Mouse (Mus musculus): ENCODE results near the gene Irgc1.
"Not testable (repeated sequence)": the region's sequence is repeated elsewhere in the genome, so short reads cannot be mapped to it uniquely, and the experiment has no call there.

Gene Irgc1

GRCm38 (mm10) chr7:24451855-24452311 is at the start of gene Irgc1:
Gene Irgc1 (minus strand): TSS chr7:24452297.
- in situ Hi-C loops (cut with MboI, MseI), result no loop called here

GRCm38 (mm10) chr7:24501492-24501891 is 49.4 kb upstream of the Irgc1 start:
- in situ Hi-C loops (cut with MboI, MseI), result no loop called here

DNA sequence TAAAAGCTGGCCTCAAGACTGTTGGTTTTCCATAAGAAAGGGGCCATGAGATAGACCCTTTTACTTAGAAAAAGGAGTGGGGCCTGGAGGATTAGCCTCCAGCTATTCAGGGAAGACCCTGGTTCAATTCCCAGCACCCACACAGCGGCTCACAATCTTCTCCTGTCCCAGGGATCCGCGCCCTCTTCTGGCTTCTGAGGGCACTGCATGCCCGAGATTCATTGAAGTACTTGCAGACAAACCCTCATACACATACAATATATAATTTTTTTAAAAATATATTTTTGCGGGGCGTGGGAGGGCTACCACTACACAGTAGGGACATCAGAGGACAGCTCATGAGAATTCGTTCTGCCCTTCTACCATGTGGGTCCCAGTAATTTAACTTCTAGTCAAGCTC is 48.8 kb upstream of the Irgc1 start:
- in situ Hi-C loops (cut with MboI, MseI), result no loop called here

DNA sequence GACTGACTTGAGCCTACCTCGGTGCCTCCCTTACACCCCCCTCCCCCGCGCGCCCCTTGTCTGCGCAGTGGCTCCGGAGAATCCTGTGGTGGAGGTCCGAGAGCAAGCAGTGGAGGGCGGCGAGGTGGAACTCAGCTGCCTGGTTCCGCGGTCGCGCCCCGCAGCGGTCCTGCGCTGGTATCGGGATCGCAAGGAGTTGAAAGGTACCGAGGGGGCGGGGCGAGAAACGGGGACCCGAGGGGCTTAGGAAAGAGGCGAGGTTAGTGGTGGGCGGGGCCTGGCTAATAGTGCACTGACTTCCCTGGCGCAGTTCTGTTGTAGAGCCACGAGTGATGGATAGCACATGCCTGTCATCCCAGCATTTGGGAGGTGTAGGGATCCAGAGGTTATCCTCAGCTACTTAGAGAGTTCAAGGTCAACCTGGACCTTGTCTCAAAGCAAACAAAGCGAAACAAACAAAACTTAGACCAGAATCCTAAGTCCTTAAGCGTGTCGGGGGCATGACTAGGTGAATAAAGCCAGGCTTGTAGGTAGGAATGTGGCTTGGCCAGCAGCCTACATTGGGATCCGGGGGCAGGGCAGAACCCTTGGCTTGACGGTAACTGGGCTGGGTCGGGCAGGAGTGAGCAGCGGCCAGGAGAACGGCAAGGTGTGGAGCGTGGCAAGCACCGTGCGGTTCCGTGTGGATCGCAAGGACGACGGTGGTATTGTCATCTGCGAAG is 47.9 kb upstream of the Irgc1 start:
- in situ Hi-C loops (cut with MboI, MseI), result no loop called here

- in situ Hi-C loops (cut with MboI, MseI), result no loop called here
These were observed 36.2 kb upstream of the Irgc1 start for GRCm38 (mm10) chr7:24488303-24488702.

DNA sequence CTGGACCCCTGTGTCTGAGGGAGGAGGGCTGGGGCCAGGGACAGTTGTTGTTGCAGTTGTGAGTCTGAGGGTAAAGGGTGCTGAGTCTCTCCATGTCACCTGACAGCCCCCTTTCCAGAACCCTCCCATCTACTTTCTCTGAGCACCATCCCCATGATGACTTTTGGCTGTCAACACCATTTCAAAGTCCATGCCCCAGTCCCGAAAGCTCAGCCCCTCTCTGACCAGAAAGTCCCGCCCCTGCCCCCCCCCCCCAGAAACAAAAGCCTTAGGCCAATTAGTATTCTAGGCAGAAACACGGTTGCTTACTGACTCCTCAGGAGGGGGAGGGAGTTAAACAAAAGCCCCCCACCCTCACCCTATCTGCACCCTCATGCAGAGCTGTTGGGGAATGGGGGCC is 35.3 kb upstream of the Irgc1 start:
- in situ Hi-C loops (cut with MboI, MseI), result no loop called here

GRCm38 (mm10) chr7:24486654-24487130 is 34.6 kb upstream of the Irgc1 start:
- in situ Hi-C loops (cut with MboI, MseI), result no loop called here

- in situ Hi-C loops (cut with MboI, MseI), result no loop called here
These were observed 33.4 kb upstream of the Irgc1 start for GRCm38 (mm10) chr7:24485481-24485880.

- in situ Hi-C loops (cut with MboI, MseI), result not testable (repeated sequence)
These were observed 31.2 kb upstream of the Irgc1 start for GRCm38 (mm10) chr7:24483291-24483690.

- in situ Hi-C loops (cut with MboI, MseI), result no loop called here
These were observed 30.3 kb upstream of the Irgc1 start for GRCm38 (mm10) chr7:24482208-24483020.

DNA sequence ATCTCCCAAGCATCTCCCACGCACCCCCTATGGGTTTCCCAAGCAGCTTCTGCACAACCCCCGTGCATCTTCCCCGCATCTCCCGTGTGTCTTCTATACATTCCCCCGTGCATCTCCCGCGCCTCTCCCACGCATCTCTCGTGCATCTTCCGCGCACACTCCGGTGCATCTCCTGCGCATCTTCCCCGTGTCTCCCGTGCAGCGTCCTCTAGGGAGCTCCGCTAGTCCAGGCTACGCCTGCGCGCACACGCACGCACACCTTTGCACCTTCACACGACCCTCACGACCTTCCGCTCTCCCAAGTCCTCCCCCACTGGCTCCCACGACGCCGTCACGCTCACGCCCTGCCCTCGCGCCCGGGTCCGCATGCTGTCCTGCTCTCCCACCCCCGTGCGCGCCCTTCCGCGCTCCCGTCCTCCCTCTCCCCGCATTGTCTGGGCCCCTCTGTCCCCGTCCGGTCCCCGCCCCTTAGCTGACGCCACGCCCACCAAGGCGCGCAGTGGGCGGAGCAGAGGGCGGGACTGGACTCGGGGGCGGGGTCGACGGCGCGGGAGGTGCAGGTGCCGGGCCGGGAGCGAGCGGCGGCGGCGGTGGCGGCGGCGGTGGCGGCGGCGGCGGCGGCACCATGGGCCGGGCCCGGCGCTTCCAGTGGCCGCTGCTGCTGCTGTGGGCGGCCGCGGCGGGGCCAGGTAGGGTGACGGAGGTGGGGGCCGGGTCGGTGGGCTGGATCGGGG is 29.5 kb upstream of the Irgc1 start, which contains the start of gene Cadm4:
TSS of gene Cadm4 (plus strand) at position 550 of the 734 bp plus-strand sequence.
- in situ Hi-C loops (cut with MboI, MseI), result no loop called here

DNA sequence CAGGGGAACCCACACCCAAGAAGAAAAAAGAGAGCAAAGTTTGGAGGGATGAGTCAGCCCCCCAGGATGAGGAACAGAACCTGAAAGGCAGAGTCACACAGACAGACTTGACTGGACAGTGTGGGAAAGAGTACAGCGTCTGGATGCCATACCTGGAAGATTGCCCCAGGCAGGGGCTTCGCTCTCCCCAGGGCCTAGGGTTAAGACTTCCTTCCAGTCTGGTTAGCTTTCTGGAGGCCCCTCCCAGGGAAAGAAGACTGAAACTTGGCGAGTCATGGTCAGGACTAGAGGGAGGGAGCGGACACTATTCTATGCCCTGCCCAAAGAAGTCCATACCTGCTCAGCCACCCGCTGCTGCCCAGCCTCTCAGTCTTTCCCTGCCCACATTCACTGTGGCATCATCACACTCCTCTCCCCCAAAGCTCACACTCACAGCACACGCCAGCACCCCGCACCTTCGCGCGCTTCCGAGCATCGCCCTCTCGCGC is 28.9 kb upstream of the Irgc1 start:
- in situ Hi-C loops (cut with MboI, MseI), result no loop called here

GRCm38 (mm10) chr7:24480121-24480941 is 28.2 kb upstream of the Irgc1 start:
- in situ Hi-C loops (cut with MboI, MseI), result no loop called here

DNA sequence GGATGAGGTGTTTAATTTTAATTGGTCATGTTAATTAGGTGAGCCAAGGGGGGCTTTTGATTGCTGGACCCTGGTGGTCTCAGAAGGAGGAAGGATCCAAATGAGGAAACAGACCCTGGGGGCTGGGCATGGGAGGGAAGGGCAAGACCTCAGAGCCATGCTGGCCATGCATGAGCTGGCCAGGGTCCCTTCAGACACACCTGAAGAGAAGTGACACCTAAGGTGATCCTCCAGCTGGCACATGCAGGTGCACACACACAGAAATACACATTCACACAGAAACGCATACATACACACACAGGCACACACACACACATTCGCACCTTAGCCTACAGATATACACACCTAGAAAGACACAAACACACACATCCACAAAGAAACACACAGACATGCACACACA is 27.6 kb upstream of the Irgc1 start:
- in situ Hi-C loops (cut with MboI, MseI), result no loop called here

- in situ Hi-C loops (cut with MboI, MseI), result no loop called here
These were observed 26.8 kb upstream of the Irgc1 start for GRCm38 (mm10) chr7:24478911-24479310.

- in situ Hi-C loops (cut with MboI, MseI), result no loop called here
These were observed 24.8 kb upstream of the Irgc1 start for GRCm38 (mm10) chr7:24476856-24477255.

- in situ Hi-C loops (cut with MboI, MseI), result no loop called here
These were observed 24.2 kb upstream of the Irgc1 start for GRCm38 (mm10) chr7:24476338-24476737.

DNA sequence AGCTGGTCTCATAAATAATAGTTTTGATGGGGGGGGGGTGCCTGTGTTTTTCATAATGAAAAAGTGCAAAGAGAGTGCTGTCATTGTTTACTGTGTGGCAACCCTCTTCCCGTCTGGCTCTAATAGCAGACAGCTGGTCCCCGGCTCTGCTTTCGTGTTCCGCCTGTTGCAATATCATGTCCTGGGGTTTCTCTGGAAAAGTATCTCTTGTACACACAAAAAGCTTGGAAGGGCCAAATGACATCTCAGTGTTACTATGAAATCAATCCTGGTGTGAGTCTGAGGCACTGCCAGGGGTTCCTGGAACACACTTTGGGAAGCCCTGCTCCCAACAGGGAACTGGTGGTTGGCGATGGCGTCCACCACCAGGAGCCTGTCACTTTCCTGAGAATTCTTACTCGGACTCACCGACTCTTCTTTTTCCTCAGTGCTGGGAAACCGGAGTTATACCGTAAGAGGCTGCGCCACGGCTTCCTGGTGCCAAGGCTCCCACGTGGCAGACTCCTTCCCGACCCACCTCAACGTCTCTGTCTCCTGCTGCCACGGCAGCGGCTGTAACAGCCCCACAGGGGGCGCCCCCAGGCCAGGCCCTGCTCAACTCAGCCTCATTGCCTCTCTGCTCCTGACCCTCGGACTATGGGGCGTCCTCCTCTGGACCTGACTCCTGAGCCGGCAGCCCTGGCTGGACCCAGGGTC is 22.9 kb upstream of the Irgc1 start:
- in situ Hi-C loops (cut with MboI, MseI), result no loop called here

DNA sequence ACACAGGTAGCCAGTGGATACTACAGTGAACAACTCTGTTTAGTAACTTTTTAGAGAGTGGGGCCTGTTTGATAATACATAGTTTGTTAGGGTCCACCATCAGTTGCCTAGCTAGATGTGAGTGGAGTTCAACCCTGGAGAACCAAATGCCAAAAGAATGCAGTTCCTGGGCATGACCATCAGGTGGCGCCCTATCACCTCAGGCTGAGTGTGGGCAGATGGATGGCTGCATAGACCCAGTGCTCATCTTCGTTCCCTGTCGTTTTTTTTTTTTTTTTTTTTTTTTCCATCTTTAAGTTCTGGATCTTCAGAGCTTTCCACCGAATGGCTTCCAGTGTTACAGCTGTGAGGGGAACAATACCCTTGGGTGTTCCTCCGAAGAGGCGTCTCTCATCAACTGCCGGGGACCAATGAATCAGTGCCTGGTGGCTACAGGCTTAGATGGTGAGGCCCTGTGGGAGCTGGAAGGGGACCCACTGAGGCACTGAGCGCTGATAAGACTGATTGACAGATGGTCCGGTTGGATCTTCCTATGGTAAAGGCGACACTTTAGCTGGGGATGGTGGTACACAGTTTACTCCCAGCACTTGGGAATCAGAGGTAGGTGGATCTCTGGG is 21.9 kb upstream of the Irgc1 start:
- in situ Hi-C loops (cut with MboI, MseI), result no loop called here

GRCm38 (mm10) chr7:24472937-24473336 is 20.8 kb upstream of the Irgc1 start:
- in situ Hi-C loops (cut with MboI, MseI), result no loop called here

All from regulatory T cell (primary cell).